Mouse (Mus musculus) erythroblast, embryonic 14.5 days (primary cell): ENCODE results near the gene Mpzl1. TPM values are rescaled to one million over a fixed set of nuclear protein-coding genes. Genes with fewer than 3 reads are reported as not detected.

Source experiments
- H3K27me3 ChIP-seq: 2 replicates; pipeline ENCODE4 v1.6.1; 2012; ENCODE audit warnings: inconsistent platforms; ENCODE audit not compliant: control insufficient read depth
- H3K36me3 ChIP-seq: 2 replicates; pipeline ENCODE4 v1.6.1; 2012; ENCODE audit warnings: mild to moderate bottlenecking, inconsistent platforms; ENCODE audit not compliant: control insufficient read depth
- H3K4me1 ChIP-seq: 2 replicates; pipeline ENCODE4 v1.6.1; 2012; ENCODE audit warnings: inconsistent platforms; ENCODE audit not compliant: control insufficient read depth
- H3K4me3 ChIP-seq: replicated peaks from 2 replicates; pipeline ENCODE3; 2012; ENCODE audit warnings: moderate library complexity, mild to moderate bottlenecking, inconsistent platforms
- H3K9me3 ChIP-seq: 2 replicates; pipeline ENCODE4 v1.6.1; 2012; ENCODE audit warnings: low read length, inconsistent platforms, mixed read lengths; ENCODE audit not compliant: control insufficient read depth
- GATA1 ChIP-seq: IDR thresholded peaks from 2 replicates; pipeline ENCODE4 v1.6.1; 2012; ENCODE audit warnings: low read length, inconsistent platforms, mixed read lengths
- TAL1 ChIP-seq: IDR thresholded peaks from 3 replicates; pipeline ENCODE4 v1.6.1; 2012; ENCODE audit warnings: low read length, inconsistent platforms, mixed read lengths
- polyA plus RNA-seq: library from polyadenylated mRNA; stranded (reverse); fragments of >175 nt; gene quantifications from 2 replicates; pipeline ENCODE4 v1.2.3, GENCODE M21; 2012

Gene Mpzl1
- polyA plus RNA-seq, 1 experiment, result 0.05 TPM

DNA sequence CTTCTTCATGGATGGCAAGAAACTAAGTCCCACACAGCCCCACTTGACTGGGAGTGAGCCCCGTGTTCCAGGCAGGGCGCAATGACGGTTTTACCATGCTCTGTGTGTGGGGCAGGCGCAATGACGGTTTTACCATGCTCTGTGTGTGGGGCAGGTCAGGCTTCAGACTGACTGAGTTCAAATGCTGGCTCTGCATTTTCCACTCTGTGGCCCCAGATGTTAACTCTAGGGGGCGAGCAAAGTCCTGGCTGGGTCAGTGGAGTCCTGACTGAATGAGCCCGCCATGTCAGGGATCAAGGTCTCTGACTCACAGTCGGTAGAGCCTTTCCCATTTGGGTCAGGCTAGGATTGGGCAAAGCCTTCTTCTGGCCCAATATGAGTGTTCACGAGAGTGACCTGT lies 38.0 kb upstream of the Mpzl1 start:
- TF ChIP-seq GATA1, result no peak
- no peak for TF ChIP-seq TAL1
- Histone ChIP-seq H3K36me3 (no peaks in the 10 kb centered on the region), H3K4me3 (no peak overlapping the region), H3K27me3 (no peaks in the 10 kb centered on the region), H3K9me3 (no peaks in the 10 kb centered on the region), H3K4me1 (no peaks in the 10 kb centered on the region)

DNA sequence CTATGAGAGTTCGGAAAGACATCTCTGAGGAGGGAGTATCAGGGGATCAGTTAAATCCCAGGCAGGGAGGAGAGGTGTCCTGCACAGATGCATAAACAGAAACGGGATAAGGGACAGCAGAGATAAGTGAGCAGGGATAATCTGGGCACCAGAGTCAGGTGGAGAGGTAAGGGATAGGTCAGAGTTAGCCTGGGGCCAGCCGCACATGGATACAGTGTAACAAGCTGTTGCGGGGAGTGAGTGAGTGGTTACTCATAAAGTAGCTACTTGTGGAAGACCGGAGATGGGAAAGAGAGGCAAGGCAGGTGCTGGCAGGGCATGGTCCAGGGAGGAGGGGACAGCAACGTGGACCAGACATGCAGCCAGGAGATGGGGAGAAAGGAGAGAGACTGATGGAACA lies 35.7 kb upstream of the Mpzl1 start:
- Histone ChIP-seq H3K4me1 (no peaks in the 10 kb centered on the region), H3K4me3 (no peak overlapping the region), H3K27me3 (no peaks in the 10 kb centered on the region), H3K9me3 (no peaks in the 10 kb centered on the region), H3K36me3 (no peaks in the 10 kb centered on the region)
- TF ChIP-seq TAL1 (no peak), GATA1 (no peak)

DNA sequence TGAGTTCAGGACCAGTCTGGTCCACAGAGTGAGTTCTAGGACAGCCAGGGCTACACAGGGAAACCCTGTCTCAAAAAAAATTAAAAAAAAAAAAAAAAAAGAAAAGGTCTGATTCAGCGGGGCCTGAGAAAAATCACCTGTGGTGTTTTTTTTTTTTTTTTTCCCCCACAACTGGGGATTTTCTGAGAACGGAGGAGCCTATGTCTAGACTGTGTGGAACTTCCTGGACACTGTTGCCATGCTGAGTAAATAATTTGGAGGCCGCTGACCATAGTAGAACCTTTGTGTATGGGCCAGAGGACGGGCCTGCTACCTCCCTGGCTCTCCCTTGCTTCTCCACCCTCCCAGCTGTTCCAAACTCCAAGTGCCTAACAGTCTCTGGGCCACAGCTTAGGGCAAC lies 34.6 kb upstream of the Mpzl1 start:
- H3K27me3 ChIP-seq, result no peaks in the 10 kb centered on the region
- TF ChIP-seq TAL1 (no peak), GATA1 (no peak)
- no peaks in the 10 kb centered on the region for H3K4me1 ChIP-seq
- H3K36me3 ChIP-seq, result no peaks in the 10 kb centered on the region
- H3K4me3 ChIP-seq, result no peak overlapping the region
- no peaks in the 10 kb centered on the region for H3K9me3 ChIP-seq

DNA sequence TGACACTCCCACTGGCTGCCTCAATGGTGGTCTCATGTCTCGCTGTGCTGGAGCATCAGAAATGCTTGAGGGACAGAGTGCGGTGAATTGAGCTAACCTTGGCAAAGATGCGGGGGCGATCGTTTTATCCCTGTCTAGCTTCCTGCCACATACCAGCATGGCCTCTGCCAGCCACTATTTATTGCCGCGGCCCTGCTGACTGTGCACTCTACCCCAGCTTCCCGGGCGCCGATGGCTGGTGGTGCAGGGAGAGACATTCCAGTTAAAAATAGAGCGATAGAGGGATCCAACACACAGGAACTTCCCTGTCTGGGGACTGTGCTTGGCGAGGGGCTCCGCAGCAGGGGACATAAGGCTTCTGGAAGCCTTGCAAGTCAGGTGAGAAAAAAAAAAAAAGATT lies 33.0 kb upstream of the Mpzl1 start:
- TF ChIP-seq GATA1 (no peak), TAL1 (no peak)
- Histone ChIP-seq H3K27me3 (no peaks in the 10 kb centered on the region), H3K36me3 (no peaks in the 10 kb centered on the region)

DNA sequence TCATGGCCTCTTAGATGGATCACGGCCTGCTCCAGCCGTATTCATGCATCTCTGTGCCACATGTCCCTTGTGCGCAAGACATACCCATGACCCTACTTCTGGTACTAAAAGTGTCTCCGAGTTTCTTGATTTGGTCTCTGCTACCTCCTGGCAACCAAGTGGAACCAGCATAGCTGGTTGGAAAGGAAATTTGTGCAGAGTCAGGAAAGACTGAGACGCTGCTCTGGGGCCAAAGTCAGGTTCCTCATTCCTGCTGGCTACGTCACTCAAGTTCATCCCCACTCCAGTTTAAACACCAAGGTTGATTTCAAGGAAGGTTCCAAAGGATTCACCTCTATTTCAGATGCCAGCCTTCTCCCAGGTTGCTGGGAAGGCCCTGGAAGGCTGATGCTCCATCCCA lies 32.6 kb upstream of the Mpzl1 start:
- Histone ChIP-seq H3K4me1 (no peaks in the 10 kb centered on the region), H3K27me3 (no peaks in the 10 kb centered on the region), H3K36me3 (no peaks in the 10 kb centered on the region), H3K9me3 (no peaks in the 10 kb centered on the region), H3K4me3 (no peak overlapping the region)
- no peak for TF ChIP-seq GATA1
- TF ChIP-seq TAL1, result no peak

More for the DNA sequence above, 33.0 kb upstream of the Mpzl1 start:
- H3K4me3 ChIP-seq, result no peak overlapping the region
- H3K4me1 ChIP-seq, result no peaks in the 10 kb centered on the region
- H3K9me3 ChIP-seq, result no peaks in the 10 kb centered on the region

DNA sequence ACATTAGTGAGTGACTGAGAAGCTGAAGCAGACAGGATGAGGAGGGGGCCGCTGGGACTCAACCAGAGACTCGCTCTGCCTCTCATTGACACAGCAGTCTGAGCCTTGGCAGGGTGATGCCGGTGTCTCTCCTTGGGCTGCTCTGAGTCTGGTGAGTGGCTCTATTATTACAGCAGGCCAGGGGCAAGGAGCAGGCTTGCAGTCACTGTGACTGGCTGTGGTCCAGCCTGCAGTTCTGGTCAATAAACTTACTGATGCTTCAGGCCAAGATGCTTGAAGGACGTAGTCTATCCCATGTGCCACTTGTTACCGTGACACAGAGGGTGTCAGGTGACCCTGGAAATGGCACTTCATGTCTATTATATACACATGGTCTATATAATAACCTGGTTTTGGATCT lies 31.4 kb upstream of the Mpzl1 start:
- no peak overlapping the region for H3K4me3 ChIP-seq
- H3K4me1 ChIP-seq, result no peaks in the 10 kb centered on the region
- no peaks in the 10 kb centered on the region for H3K36me3 ChIP-seq
- H3K9me3 ChIP-seq, result no peaks in the 10 kb centered on the region
- H3K27me3 ChIP-seq, result no peaks in the 10 kb centered on the region
- TF ChIP-seq GATA1 (no peak), TAL1 (no peak)

DNA sequence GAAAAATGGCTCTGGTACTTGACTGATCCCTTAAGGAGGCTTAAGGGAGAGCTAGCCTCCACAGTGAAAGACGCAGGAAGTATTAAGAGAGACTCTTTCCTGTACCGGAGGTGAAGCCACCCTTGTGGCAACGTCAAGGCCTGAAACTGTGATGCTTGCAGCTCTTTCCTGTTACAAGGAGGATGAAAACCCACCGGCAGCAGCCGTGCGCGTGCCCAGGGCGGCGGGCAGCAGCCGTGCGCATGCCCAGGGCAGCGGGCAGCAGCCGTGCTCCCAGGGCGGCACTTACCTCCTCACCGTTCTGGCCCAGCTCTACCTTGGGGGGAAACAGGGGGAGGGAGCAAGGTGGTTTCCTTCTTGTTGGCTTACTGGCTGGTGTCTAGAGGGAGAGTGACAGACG lies 28.9 kb upstream of the Mpzl1 start:
- no peak overlapping the region for H3K4me3 ChIP-seq
- H3K4me1 ChIP-seq, result no peaks in the 10 kb centered on the region
- no peaks in the 10 kb centered on the region for H3K27me3 ChIP-seq
- H3K9me3 ChIP-seq, result no peaks in the 10 kb centered on the region
- TF ChIP-seq GATA1 (no peak), TAL1 (no peak)
- no peaks in the 10 kb centered on the region for H3K36me3 ChIP-seq

DNA sequence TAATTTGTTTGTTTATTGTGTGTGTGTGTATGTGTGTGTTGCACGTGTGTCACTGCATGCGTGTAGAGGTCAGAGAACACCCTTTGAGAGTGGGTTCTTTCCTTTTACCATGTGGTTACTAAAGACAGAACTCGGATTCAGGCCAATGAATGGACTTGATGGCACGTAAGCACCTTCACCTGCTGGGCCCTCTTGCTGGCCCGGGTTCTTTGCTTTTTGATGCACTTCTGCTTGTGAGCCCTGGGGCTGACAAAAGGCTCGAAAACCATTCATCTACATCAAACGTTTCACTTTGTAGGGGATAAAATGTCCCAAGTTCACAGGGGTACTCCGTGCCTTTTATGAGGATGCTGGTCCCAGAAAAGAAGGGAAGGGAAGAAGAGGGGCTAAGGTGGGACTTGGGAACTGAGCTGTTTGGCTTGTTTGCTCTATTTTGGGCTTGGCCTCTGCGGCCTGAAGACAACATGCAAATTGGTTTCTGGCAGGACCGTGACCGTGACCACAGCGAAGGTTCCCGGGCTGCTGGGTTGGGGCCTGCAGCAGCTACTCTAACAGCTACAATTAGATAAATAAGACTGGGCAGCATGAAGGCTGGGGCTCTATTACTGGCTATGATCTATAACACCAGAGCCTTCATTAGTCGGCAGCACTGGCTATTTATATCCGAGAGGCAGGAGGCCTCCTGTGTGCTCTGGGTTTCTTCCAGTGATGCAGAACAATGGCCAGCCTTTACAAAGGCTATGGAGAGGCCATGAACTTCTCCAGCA lies 28.3 kb upstream of the Mpzl1 start:
- no peak for TF ChIP-seq GATA1
- no peak for TF ChIP-seq TAL1
- no peaks in the 10 kb centered on the region for H3K9me3 ChIP-seq
- H3K36me3 ChIP-seq, result no peaks in the 10 kb centered on the region
- no peak overlapping the region for H3K4me3 ChIP-seq
- no peaks in the 10 kb centered on the region for H3K27me3 ChIP-seq
- no peaks in the 10 kb centered on the region for H3K4me1 ChIP-seq

DNA sequence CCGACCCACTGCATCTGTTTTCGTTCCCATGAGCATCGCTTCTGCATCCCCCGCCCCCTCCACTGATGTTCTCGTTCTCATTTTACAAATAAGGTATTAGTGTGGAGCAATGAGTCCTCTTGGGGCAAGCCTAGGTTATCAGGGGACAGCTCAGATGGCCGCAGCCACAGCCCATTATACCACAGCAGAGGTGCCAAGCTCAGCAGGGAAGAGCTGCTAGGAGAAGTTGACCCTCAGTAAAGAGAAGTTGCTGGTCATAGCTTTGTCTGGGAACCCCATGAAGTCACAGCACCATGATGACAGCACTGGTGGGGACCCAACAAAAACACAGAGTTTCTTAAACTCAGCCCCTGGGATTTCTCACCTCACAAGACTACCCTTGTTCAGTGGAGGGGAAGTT lies 27.4 kb upstream of the Mpzl1 start:
- Histone ChIP-seq H3K36me3 (no peaks in the 10 kb centered on the region), H3K9me3 (no peaks in the 10 kb centered on the region), H3K27me3 (no peaks in the 10 kb centered on the region), H3K4me3 (no peak overlapping the region), H3K4me1 (no peaks in the 10 kb centered on the region)
- TF ChIP-seq TAL1 (no peak), GATA1 (no peak)

DNA sequence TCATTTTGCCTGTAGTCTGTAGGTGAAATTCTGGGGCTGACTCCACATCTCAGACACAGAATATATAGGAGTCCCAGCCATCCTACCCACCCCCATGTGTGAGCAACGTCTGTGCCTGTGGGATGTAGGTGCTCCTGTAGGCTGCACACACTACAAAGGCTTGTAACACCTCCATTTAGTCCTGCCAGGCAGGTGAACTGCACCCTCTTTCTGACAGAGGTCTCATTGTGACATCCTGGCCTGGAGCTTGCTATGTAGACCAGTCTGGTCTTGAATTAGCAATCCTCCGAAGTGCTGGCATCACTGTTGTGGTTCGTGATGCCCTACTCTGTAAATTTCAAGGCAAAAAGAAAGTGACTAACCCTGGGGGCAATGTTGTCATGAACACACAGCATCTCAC lies 26.9 kb upstream of the Mpzl1 start:
- TF ChIP-seq GATA1 (no peak), TAL1 (no peak)
- Histone ChIP-seq H3K4me1 (no peaks in the 10 kb centered on the region), H3K27me3 (no peaks in the 10 kb centered on the region), H3K36me3 (no peaks in the 10 kb centered on the region), H3K9me3 (no peaks in the 10 kb centered on the region), H3K4me3 (no peak overlapping the region)
